Comparison of ENCODE assay signal across 12 mouse cellular contexts in the genomic region with DNA sequence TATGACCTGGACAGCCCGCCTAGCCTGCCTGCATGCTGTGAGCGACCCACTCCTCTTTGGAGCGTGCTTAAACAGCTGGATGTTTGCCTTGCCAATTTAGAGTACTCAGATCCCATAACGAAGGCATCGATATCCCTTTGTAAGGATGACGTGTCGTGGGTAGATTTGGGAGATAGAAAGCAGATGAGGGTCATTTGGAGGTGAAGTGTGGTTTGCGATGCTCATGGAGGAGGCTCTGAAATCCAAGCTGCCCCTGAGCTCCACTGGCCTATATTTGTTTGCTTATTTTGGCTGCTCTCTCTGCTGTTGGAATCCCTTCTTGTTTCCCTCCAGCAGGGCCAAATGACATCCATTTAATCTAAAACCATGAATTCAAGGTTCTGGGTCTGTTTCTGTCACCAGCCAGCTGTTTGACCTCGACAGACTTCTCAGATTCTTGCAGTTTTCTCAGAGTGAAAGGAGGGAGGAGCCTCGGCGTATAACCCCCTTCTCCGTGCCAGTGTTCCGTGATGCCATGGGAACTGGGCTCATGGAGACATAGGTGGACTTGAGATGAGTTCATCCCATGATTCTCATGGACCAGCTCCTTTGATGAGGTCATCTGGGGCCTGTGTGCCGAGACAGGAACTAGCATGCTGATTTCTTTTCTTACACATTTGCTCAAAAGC.
A peak's percentile ranks its signal among the peaks of the same experiment; 100 is the strongest.
DNase-seq lines count a peak whose midpoint lies in the region; ATAC-seq and TF ChIP-seq lines count a peak whose summit lies in the region.
"Had no signal": no experiment of that assay in that cellular context is flagged by ENCODE, and none has a peak within 500 bp of the region (broad histone marks: within the 10 kb centered on the region; RNA-seq: fewer than 3 reads in every experiment).

No protein-coding gene starts in this region.

- no peaks in the 10 kb centered on the region for H3K27me3 ChIP-seq in lung, embryonic 14.5 days (ENCODE audit: insufficient read depth, low read length)
- H3K27me3 ChIP-seq in kidney, embryonic 14.5 days (ENCODE audit: control insufficient read depth, insufficient read depth, low read length) = no peaks in the 10 kb centered on the region

- no peaks in the 10 kb centered on the region for H3K36me3 ChIP-seq in lung, embryonic 14.5 days (ENCODE audit: insufficient read depth)
- H3K36me3 ChIP-seq in kidney, embryonic 14.5 days (ENCODE audit: control insufficient read depth, insufficient read depth, low read length) = no peaks in the 10 kb centered on the region
- H3K36me3 ChIP-seq: G1E; midbrain, embryonic 12.5 days had no signal

- no peak overlapping the region for H3K9ac ChIP-seq in lung, embryonic 14.5 days
- no peak overlapping the region for H3K9ac ChIP-seq in kidney, embryonic 14.5 days (ENCODE audit: low read depth, low read length)
- H3K9ac ChIP-seq: midbrain, embryonic 12.5 days had no signal

- peaks cover 35% of the 10 kb centered on the region for H3K4me1 ChIP-seq in lung, embryonic 14.5 days (ENCODE audit: insufficient read depth)
- peaks cover 33% of the 10 kb centered on the region for H3K4me1 ChIP-seq in kidney, embryonic 14.5 days (ENCODE audit: control insufficient read depth, insufficient read depth, low read length)

- H3K9me3 ChIP-seq in lung, embryonic 14.5 days (ENCODE audit: low read depth, low read length) = no peaks in the 10 kb centered on the region
- no peaks in the 10 kb centered on the region for H3K9me3 ChIP-seq in kidney, embryonic 14.5 days (ENCODE audit: control insufficient read depth, low read length)
- H3K9me3 ChIP-seq: midbrain, embryonic 12.5 days had no signal

- DNase-seq in lung, embryonic 14.5 days = peak; percentile 72
- DNase-seq in lung, adult 18-20 months = no peak
- peak; percentile 32 for DNase-seq in gastrocnemius, postnatal 14 days
- peak; percentile 57 for DNase-seq in skeletal muscle tissue, adult 2 months (ENCODE audit: low read depth, low spot score)
- DNase-seq in right cerebral cortex, postnatal 36 days (ENCODE audit: low spot score in 2 of 2) = no peak
- DNase-seq in thymus, postnatal 36 days = no peak
- DNase-seq: layer of hippocampus, adult 9-11 months; spleen, adult 18-20 months had no signal

- ATAC-seq in lung, embryonic 14.5 days (ENCODE audit: insufficient read depth) = peak; percentile 58
- ATAC-seq in kidney, embryonic 14.5 days (ENCODE audit: low FRiP score, low TSS enrichment) = peak; percentile 37; the same call in 1 of the 2 replicates
- ATAC-seq in inflammation-experienced regulatory T-cells, adult 6 months = no peak

- peak overlapping the region; percentile 7; the same call in 1 of the 2 replicates for H3K27ac ChIP-seq in lung, embryonic 14.5 days (ENCODE audit: low read depth)
- H3K27ac ChIP-seq in kidney, embryonic 14.5 days (ENCODE audit: low read depth, low read length) = peak overlapping the region; percentile 73; the same call in 1 of the 2 replicates
- H3K27ac ChIP-seq: midbrain, embryonic 12.5 days had no signal

- peak overlapping the region; percentile 5; the same call in 1 of the 2 replicates for H3K4me2 ChIP-seq in lung, embryonic 14.5 days
- H3K4me2 ChIP-seq in kidney, embryonic 14.5 days (replicated peaks; ENCODE audit: low read depth, low read length) = peak overlapping the region; percentile 15; the same call in 1 of the 2 replicates
- H3K4me2 ChIP-seq: midbrain, embryonic 12.5 days had no signal

- 22% methylated on average over 14 of the region's 14 CpGs for WGBS in lung, embryonic 14.5 days
- 21% methylated on average over 14 of the region's 14 CpGs for WGBS in kidney, embryonic 14.5 days

- H3K4me3 ChIP-seq in lung, embryonic 14.5 days (ENCODE audit: low read depth, low read length) = no peak overlapping the region
- no peak overlapping the region for H3K4me3 ChIP-seq in kidney, embryonic 14.5 days (ENCODE audit: low read length)
- H3K4me3 ChIP-seq: midbrain, embryonic 12.5 days had no signal

- intact Hi-C loops in gastrocnemius, postnatal 14 days (cut with DNase I; ENCODE audit: low total_unique reads) = no loop called here

- TF ChIP-seq CTCF in lung, embryonic 14.5 days (IDR thresholded peaks at IDR 0.05; ENCODE audit: low read depth) = no peak

Comparison
In these comparisons a context has a peak if more than half of its experiments do, and no peak if none do; other contexts are left out.
1. DNase-seq: peak in lung, embryonic 14.5 days (single experiment), gastrocnemius, postnatal 14 days (single experiment) and skeletal muscle tissue, adult 2 months (single experiment); none in lung, adult 18-20 months (0 of 2), right cerebral cortex, postnatal 36 days (0 of 2) and thymus, postnatal 36 days (0 of 2).